Mouse (Mus musculus): Measurements from ENCODE around the gene Paip2b. TPM values are rescaled to one million over a fixed set of nuclear protein-coding genes. Genes with fewer than 3 reads are reported as not detected.
A peak's percentile ranks its signal among the peaks of the same experiment; 100 is the strongest.
"Not testable (repeated sequence)": the region's sequence is repeated elsewhere in the genome, so short reads cannot be mapped to it uniquely, and the experiment has no call there.

Paip2b gene
- polyA plus RNA-seq, 1 experiment: 14.4 TPM

DNA sequence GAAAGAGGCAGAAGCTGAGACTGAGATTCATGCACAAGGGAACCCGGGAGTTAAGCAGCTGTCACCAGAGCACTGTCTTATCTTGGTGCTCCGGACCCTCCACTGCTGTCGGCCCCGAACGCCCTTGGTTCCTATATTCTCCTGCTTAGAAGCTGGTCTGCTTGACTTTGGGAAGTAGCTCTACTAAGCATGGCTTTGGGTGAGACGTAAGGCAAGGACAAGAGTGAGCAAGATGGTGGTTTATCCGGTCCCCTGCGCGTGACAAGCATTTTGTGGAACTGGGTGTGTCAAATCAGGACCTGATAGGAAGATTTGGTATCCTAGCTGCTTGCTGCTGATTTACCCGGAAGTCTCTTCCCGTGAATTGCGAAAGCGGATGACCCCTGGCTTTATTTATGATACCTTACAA is 36.0 kb downstream of the Paip2b start:
- Histone ChIP-seq H3K36me3 (ENCODE audit: control insufficient read depth, insufficient read depth) (peaks cover 6% of the 10 kb centered on the region), H3K4me2 (ENCODE audit: low read depth) (peak overlapping the region; percentile 84), H3ac (ENCODE audit: control insufficient read depth, insufficient read length) (peak overlapping the region; percentile 13), H3K79me2 (ENCODE audit: control insufficient read depth, insufficient read depth) (peaks cover 3% of the 10 kb centered on the region), H3K27me3 (ENCODE audit: control insufficient read depth, insufficient read depth, insufficient read length) (no peaks in the 10 kb centered on the region), H3K4me3 (peak overlapping the region; percentile 74)
- TF ChIP-seq CEBPB (IDR thresholded peaks at IDR 0.05; ENCODE audit: insufficient read depth, poor library complexity, severe bottlenecking): peak; percentile 67; the same call in 1 of the 2 replicates
- no peak for TF ChIP-seq MYOD1 (IDR thresholded peaks at IDR 0.05; ENCODE audit: control insufficient read depth in 1 of 3, insufficient read length in 2 of 3, low read depth in 2 of 3)

DNA sequence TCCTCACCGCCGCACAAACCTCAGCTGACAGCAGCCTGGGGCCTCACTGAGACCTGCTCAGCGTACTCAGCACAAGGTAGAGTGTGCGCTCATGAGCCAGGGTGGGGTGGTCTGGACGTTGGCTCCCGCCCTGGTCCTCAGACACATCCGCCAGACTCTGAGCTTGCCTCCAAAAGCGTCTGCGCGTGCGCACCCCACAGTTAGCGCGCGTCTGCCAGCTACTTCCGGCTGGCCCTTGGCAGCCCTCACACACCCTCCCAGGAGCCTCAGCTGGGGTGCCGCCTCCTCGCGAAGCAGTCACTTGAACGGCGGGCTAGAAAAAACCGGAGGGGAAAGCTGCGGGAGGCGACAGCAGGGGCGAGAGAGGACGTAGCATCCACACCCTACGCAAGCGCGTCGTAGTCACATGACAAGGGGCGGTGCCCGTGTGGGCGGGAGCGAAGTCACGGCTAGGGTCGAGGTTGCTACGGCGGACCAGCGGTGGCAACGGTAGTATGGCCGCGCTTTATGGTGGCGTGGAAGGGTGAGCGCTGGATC is 36.7 kb downstream of the Paip2b start, which contains the start of gene Nagk:
Gene Nagk (plus strand): TSS at position 223 of the 537 bp plus-strand sequence.
- no peaks in the 10 kb centered on the region for H3K27me3 ChIP-seq (ENCODE audit: control insufficient read depth, insufficient read depth, insufficient read length)
- TF ChIP-seq CEBPB (IDR thresholded peaks at IDR 0.05; ENCODE audit: insufficient read depth, poor library complexity, severe bottlenecking) (no peak), REST (IDR thresholded peaks at IDR 0.05; ENCODE audit: insufficient read depth, insufficient read length) (peak; percentile 27), POLR2A (IDR thresholded peaks at IDR 0.05; ENCODE audit: insufficient read length, low read depth) (peak; percentile 88), TCF3 (IDR thresholded peaks at IDR 0.05; ENCODE audit: insufficient read length, low read depth) (no peak), MYOG (IDR thresholded peaks at IDR 0.05; ENCODE audit: control insufficient read depth in 1 of 3, insufficient read depth in 1 of 3, insufficient read length in 2 of 3, low read depth in 2 of 3) (peak in 2 of 3 experiments; percentile 21 to 40), MYOD1 (IDR thresholded peaks at IDR 0.05; ENCODE audit: control insufficient read depth in 1 of 3, insufficient read length in 2 of 3, low read depth in 2 of 3) (peak in 1 of 3 experiments; percentile 58), SRF (IDR thresholded peaks at IDR 0.05; ENCODE audit: control insufficient read depth, insufficient read length, low read depth) (peak; percentile 77), USF1 (IDR thresholded peaks at IDR 0.05; ENCODE audit: low read depth) (peak; percentile 84), POLR2AphosphoS2 (IDR thresholded peaks at IDR 0.05; ENCODE audit: insufficient read length, low read depth) (peak; percentile 97), E2F4 (IDR thresholded peaks at IDR 0.05; ENCODE audit: insufficient read depth) (no peak), MAX (IDR thresholded peaks at IDR 0.05; ENCODE audit: low read depth) (no peak)

DNA sequence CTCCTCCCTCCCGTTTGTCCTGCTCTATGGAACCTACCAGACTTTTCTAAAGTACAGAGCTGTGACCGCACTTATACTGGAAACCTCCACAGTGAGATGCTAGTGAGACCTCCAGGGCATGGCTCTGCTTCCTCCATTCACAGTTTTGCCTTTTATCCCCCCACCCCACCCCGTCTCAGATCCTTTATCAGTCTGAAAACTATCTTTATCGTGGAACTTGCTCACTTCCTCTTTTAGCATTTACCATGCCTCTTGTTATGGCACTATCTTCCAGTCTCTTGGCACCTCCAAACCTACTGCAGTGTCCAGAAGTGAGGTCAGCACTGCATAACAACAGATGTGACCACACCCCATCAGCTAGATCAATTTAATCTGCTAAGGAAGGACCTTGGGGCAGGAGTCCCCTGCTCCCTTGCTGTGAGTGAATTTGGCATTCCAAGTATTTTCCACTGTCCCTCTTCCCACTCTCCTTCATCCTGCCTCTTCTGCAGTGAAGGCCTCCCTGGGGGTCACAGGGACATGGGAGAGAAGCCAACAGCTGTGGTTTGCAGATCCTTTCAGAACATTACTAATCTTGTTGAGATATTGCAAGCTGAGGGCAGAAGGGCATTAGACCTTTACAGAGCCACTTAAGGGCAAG is 40.2 kb downstream of the Paip2b start:
- no peak for TF ChIP-seq POLR2A (IDR thresholded peaks at IDR 0.05; ENCODE audit: insufficient read length, low read depth)
- TF ChIP-seq CEBPB (IDR thresholded peaks at IDR 0.05; ENCODE audit: insufficient read depth, poor library complexity, severe bottlenecking): no peak
- TF ChIP-seq REST (IDR thresholded peaks at IDR 0.05; ENCODE audit: insufficient read depth, insufficient read length): no peak
- TF ChIP-seq MYOG (IDR thresholded peaks at IDR 0.05; ENCODE audit: control insufficient read depth in 1 of 3, insufficient read depth in 1 of 3, insufficient read length in 2 of 3, low read depth in 2 of 3): no peak
- no peak for TF ChIP-seq MAX (IDR thresholded peaks at IDR 0.05; ENCODE audit: low read depth)
- no peak for TF ChIP-seq USF1 (IDR thresholded peaks at IDR 0.05; ENCODE audit: low read depth)
- TF ChIP-seq SRF (IDR thresholded peaks at IDR 0.05; ENCODE audit: control insufficient read depth, insufficient read length, low read depth): no peak
- TF ChIP-seq MYOD1 (IDR thresholded peaks at IDR 0.05; ENCODE audit: control insufficient read depth in 1 of 3, insufficient read length in 2 of 3, low read depth in 2 of 3): no peak
- TF ChIP-seq POLR2AphosphoS2 (IDR thresholded peaks at IDR 0.05; ENCODE audit: insufficient read length, low read depth): no peak
- H3K79me2 ChIP-seq (ENCODE audit: control insufficient read depth, insufficient read depth): peaks cover 1% of the 10 kb centered on the region
- no peak overlapping the region for H3ac ChIP-seq (ENCODE audit: control insufficient read depth, insufficient read length)
- H3K36me3 ChIP-seq (ENCODE audit: control insufficient read depth, insufficient read depth): no peaks in the 10 kb centered on the region
- H3K27me3 ChIP-seq (ENCODE audit: control insufficient read depth, insufficient read depth, insufficient read length): no peaks in the 10 kb centered on the region
- peak overlapping the region; percentile 4 for H3K4me2 ChIP-seq (ENCODE audit: low read depth)
- no peak overlapping the region for H3K4me3 ChIP-seq

More for the DNA sequence above, 36.7 kb downstream of the Paip2b start, which contains the start of gene Nagk:
- peaks cover 3% of the 10 kb centered on the region for H3K79me2 ChIP-seq (ENCODE audit: control insufficient read depth, insufficient read depth)
- peak within 1 kb of the TSS; percentile 98 for H3K4me2 ChIP-seq (ENCODE audit: low read depth)
- peak within 1 kb of the TSS; percentile 13 for H3ac ChIP-seq (ENCODE audit: control insufficient read depth, insufficient read length)
- H3K36me3 ChIP-seq (ENCODE audit: control insufficient read depth, insufficient read depth): peaks cover 6% of the 10 kb centered on the region
- peak within 1 kb of the TSS; percentile 74 for H3K4me3 ChIP-seq

DNA sequence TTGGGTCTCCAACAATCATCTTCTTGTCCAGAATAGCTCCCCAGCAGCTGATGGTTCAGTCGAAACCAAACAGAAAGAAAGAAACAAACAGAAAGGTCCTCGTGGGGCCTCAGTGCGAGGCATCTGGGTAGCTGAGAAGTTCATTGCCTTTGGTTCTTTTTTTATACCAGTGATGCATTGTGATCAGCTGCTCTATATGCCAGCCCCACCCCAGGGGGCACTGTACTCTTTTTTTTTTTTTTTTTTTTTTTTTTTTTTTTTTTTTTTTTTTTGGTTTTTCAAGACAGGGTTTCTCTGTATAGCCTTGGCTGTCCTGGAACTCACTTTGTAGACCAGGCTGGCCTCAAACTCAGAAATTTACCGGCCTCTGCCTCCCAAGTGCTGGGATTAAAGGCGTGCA is 41.0 kb downstream of the Paip2b start:
- not testable (repeated sequence) for H3K36me3 ChIP-seq (ENCODE audit: control insufficient read depth, insufficient read depth); H3K27me3 ChIP-seq (ENCODE audit: control insufficient read depth, insufficient read depth, insufficient read length); H3ac ChIP-seq (ENCODE audit: control insufficient read depth, insufficient read length); H3K79me2 ChIP-seq (ENCODE audit: control insufficient read depth, insufficient read depth); H3K4me3 ChIP-seq; H3K4me2 ChIP-seq (ENCODE audit: low read depth)

DNA sequence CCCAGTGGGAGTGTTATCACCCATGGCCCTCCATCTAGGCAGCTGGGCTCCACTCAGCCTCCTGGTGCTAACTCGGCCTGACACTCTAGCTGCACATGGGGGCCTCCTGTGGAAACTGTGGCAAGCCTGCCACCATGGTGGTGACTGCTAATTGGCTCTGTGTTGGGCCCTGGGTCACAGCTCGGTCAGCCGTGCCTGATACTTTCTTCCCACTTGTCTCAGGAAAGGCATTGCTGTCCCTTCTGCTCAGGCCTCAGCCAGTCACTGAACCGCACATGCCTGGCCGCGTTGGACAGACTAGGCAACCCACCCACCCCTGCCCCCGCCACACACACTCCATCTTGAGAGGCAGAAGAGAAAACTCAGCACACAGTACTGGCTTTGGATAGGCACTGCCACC is 43.0 kb downstream of the Paip2b start:
- H3K4me2 ChIP-seq (ENCODE audit: low read depth): no peak overlapping the region
- H3K4me3 ChIP-seq: no peak overlapping the region
- TF ChIP-seq USF1 (IDR thresholded peaks at IDR 0.05; ENCODE audit: low read depth) (no peak), MYOD1 (IDR thresholded peaks at IDR 0.05; ENCODE audit: control insufficient read depth in 1 of 3, insufficient read length in 2 of 3, low read depth in 2 of 3) (no peak), TCF12 (IDR thresholded peaks at IDR 0.05; ENCODE audit: insufficient read depth, poor library complexity, severe bottlenecking) (no peak), MYOG (IDR thresholded peaks at IDR 0.05; ENCODE audit: control insufficient read depth in 1 of 3, insufficient read depth in 1 of 3, insufficient read length in 2 of 3, low read depth in 2 of 3) (no peak)
- H3ac ChIP-seq (ENCODE audit: control insufficient read depth, insufficient read length): no peak overlapping the region
- H3K79me2 ChIP-seq (ENCODE audit: control insufficient read depth, insufficient read depth): no peaks in the 10 kb centered on the region
- H3K27me3 ChIP-seq (ENCODE audit: control insufficient read depth, insufficient read depth, insufficient read length): peaks cover 2% of the 10 kb centered on the region
- H3K36me3 ChIP-seq (ENCODE audit: control insufficient read depth, insufficient read depth): no peaks in the 10 kb centered on the region

All from myocyte (in vitro differentiated cells).